Mouse (Mus musculus) inflammation-experienced regulatory T-cells (primary cell): ENCODE data around the gene Rfk. TPM values are rescaled to one million over a fixed set of nuclear protein-coding genes. Genes with fewer than 3 reads are reported as not detected.

ENCODE experiments used
- polyA plus RNA-seq, 2 experiments: library from polyadenylated mRNA; unstranded; fragments of 100-300 nt; shearing (Covaris generic); gene quantifications; one replicate each; pipeline ENCODE4 v1.2.1; 2017

Gene Rfk
- 100 to 1,000 TPM in 1 of 2 experiments, 10 to 100 TPM in 1; 85.9 to 111 TPM for polyA plus RNA-seq

GRCm38 (mm10) chr19:17393841-17394591, at the start of gene Rfk:
Rfk (plus strand) TSS chr19:17394043.

GRCm38 (mm10) chr19:17372701-17373100, 21.1 kb upstream of the Rfk start, which contains the start of gene Gcnt1:
Gcnt1 (minus strand) TSS chr19:17372844.

Other genes with a start within 250 kb of the Rfk start
- 10 to 100 TPM; 14.7 to 17.7 TPM for gene Gcnt1, start 21.2 kb upstream of the Rfk start, polyA plus RNA-seq